Mouse (Mus musculus): Measurements from ENCODE around the gene Anapc16.

Anapc16 gene

GRCm38 (mm10) chr10:59969821-59970449 is 33.0 kb downstream of the Anapc16 start:
- peak; percentile 82 to 86 for DNase-seq

GRCm38 (mm10) chr10:59967309-59967942 is 35.5 kb downstream of the Anapc16 start:
- DNase-seq, result peak; percentile 75 to 76

- DNase-seq, result no peak
Measured at GRCm38 (mm10) chr10:59966743-59967142, 36.2 kb downstream of the Anapc16 start.

- no peak for DNase-seq
Measured at GRCm38 (mm10) chr10:59965788-59966187, 37.1 kb downstream of the Anapc16 start.

GRCm38 (mm10) chr10:59965362-59965695 is 37.6 kb downstream of the Anapc16 start:
- DNase-seq, result no peak

GRCm38 (mm10) chr10:59964504-59965361 is 38.2 kb downstream of the Anapc16 start:
- DNase-seq, result peak; percentile 69 to 70

- DNase-seq, result no peak
Measured at GRCm38 (mm10) chr10:59963609-59964008, 39.3 kb downstream of the Anapc16 start.

- no peak for DNase-seq
Measured at GRCm38 (mm10) chr10:59959517-59959916, 43.4 kb downstream of the Anapc16 start.

- peak; percentile 53 to 66 for DNase-seq
Measured at GRCm38 (mm10) chr10:59958458-59958857, 44.5 kb downstream of the Anapc16 start.

- peak; percentile 61 to 62 for DNase-seq
Measured at GRCm38 (mm10) chr10:59957171-59958149, 45.5 kb downstream of the Anapc16 start.

GRCm38 (mm10) chr10:59956681-59957080 is 46.3 kb downstream of the Anapc16 start:
- DNase-seq, result no peak

- DNase-seq, result no peak
Measured at GRCm38 (mm10) chr10:59953564-59954039, 49.3 kb downstream of the Anapc16 start.

- DNase-seq, result peak; percentile 82 to 84
Measured at GRCm38 (mm10) chr10:59952781-59953563, 50.0 kb downstream of the Anapc16 start.

- peak; percentile 84 to 85 for DNase-seq
Measured at GRCm38 (mm10) chr10:59952152-59952780, 50.7 kb downstream of the Anapc16 start.

GRCm38 (mm10) chr10:59951211-59952151 is 51.5 kb downstream of the Anapc16 start, which contains the start of gene Ddit4:
Gene Ddit4 (minus strand): TSS chr10:59951834.
- DNase-seq, result peak; percentile 100

GRCm38 (mm10) chr10:59950716-59951191 is 52.2 kb downstream of the Anapc16 start:
- peak; percentile 93 for DNase-seq

- DNase-seq, result peak; percentile 59 to 66
Measured at GRCm38 (mm10) chr10:59949783-59950605, 52.9 kb downstream of the Anapc16 start.

- peak; percentile 59 to 60 for DNase-seq
Measured at GRCm38 (mm10) chr10:59949255-59949648, 53.7 kb downstream of the Anapc16 start.

Measured in cerebellum, postnatal 10 days (tissue).